Mouse (Mus musculus) adrenal gland (tissue): ENCODE measurements around the gene Efcab12.
"Not testable (repeated sequence)": the region's sequence is repeated elsewhere in the genome, so short reads cannot be mapped to it uniquely, and the experiment has no call there.

Source experiments
- intact Hi-C: fragments of 180-260 bp; cut with DNase I; formaldehyde crosslinking; loops from one replicate; pipeline ENCODE4 v1.15.1; 2025
- long read RNA-seq, 2 experiments: library from polyadenylated mRNA; unstranded; transcript quantifications; one replicate each; pipeline ENCODE4 v2.0.0; 2020; ENCODE audit warnings: borderline replicate concordance in 1 of 2; ENCODE audit not compliant: insufficient replicate concordance in 1 of 2

The Efcab12 gene
- long read RNA-seq, experiment 1, result 0 reads
- long read RNA-seq, experiment 2, result 0 reads

DNA sequence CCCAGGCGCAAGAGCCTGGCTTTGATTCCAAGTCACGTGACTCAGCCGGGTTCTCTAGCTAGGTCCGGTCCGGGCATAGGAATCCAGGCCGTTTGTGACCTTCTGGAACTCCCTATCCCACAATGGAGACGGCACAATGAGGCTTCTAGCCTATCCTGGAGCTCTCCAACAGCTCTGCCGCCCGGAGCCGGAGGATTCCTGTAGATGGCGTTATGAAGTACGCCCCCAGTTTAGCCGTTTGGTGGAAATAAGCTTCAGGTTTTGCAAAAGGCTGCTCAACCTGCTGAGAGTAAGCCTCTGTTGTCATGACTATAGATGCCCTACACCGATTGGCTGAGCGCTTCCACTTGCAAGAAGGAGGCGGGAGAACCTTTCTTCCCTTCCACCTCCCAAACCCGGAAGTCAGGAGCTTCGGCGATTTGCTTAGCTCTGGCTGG, at the start of gene Efcab12:
TSS of gene Efcab12 (minus strand) at position 252 of the 437 bp plus-strand sequence.
- intact Hi-C loops, result no loop called here

DNA sequence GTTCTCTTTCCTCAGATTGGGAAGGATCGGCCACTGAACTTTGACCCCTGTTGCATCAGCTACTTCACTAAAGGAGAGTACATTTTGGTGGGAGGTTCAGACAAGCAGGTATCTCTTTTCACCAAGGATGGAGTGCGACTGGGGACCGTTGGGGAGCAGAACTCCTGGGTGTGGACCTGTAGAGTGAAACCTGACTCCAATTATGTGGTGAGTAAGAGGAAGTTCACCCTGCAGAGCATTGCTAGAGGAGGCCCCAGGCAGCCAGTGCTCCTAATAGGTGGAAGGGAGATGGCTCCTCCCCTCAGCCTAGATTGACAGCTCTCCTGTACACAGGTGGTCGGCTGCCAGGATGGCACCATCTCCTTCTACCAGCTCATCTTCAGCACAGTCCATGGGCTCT, 48.7 kb upstream of the Efcab12 start:
- intact Hi-C loops, result no loop called here

DNA sequence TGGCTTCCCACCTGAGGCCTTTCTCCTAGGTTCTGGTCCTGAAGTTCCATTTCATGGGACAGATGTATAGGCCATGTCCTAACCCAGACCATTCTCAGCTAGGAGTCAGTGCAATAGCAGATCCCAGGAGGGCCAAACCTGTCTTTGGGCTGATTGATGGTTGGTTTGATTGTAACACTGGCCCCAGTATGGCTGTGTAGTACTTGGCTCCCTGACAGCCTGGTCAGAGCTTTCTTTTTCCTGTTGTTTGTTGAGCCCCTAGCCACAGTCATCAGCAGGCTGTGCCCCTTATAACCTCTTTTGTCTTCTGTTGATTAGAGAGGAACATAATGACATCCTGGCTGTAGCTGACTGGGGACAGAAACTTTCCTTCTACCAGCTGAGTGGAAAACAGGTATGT, 45.8 kb upstream of the Efcab12 start:
- intact Hi-C loops, result no loop called here

DNA sequence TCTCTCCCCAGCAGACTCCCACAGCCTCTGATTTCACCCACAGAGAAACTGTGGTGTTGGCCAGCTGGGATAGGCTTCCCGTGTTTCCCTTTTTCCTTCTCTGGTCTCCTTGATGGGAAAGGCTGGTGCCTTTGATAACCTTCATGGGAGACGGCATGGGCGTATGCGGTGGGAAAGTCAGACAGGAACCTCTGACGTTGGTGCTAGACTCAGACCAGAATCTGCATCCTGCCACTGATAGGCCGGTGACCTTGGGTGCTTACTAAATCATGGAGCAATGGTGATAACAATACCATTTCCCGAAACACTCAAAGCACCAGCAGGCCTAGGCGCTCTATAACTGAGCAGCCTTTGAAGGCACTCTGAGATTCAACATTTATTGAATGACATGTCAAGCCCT, 42.5 kb upstream of the Efcab12 start:
- intact Hi-C loops, result no loop called here

DNA sequence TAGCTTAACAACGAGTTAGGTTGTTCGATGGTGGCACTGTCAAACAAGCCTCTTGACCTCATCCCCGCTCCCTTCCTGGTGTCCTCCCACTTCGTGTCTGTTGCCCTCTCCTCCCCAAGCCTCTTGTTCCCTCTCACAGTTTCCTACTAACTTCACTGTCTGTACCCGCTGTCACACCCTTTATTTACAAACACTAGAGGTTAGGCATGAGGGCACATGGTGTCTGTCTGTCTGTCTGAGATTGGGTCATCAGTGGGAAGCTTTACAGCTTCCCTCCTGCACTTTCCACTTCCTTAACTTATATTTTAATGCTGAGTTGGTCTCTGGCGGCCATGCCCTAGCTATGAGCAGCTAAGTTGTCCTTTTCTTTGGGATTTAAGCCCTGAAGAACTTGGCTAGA, 41.5 kb upstream of the Efcab12 start:
- intact Hi-C loops, result no loop called here

DNA sequence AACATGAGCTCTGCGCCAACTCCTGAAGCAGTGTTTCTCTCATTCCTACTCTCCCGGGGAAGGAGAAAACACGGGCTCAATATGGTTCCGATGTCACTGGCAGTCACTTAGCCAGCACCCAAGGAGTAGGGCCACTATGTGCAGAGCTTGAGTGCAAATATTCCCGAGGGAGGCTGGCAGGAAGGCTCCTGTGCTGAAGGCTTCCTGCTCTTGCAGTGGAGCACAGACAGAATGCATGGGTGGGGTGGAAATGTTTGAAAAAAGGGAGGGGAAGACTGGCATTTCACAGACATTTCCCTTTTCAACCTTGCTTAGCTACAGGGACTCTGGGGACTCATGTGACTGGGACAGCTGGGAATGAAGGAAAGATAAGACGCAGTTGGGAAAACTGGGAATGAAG, 40.5 kb upstream of the Efcab12 start:
- intact Hi-C loops, result no loop called here

DNA sequence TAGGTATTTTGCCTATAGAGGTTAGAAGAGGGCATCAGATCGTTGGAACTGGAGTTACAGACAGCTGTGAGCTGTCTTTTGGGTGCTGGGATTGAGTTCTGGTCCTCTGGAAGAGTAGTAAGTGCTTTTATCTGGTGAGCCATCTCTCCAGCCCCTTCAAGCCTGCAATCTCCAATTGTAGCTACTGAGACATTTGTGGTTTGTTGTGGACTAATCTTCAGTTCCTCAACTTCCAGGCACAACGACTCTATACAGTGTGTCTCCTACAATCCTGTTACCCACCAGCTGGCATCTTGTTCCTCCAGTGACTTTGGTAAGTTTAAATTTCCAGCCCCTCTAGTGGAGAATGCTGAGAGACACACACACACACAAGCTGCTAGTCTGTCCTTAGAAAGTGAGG, 39.0 kb upstream of the Efcab12 start:
- intact Hi-C loops, result no loop called here

DNA sequence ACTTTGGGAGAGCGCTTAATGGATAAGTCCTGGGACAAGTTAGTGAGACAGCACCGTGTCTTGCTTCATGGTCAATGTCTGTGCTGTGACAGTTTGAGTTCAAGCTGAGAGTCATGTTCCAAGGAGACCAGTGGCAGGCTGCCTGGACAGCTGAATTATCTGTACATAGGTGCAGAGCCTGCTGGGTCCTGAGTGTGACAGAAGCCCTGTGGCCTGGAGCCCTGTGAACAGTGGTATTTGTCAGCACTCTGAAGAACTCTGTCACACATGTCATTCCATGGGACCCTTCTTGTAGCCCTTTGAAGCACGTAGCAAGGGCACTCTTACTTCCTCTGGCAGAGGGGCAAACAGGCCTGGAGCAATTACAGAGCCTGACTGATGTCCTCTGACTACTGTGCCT, 33.1 kb upstream of the Efcab12 start:
- intact Hi-C loops, result not testable (repeated sequence)

GRCm38 (mm10) chr6:115867157-115867556, 28.9 kb upstream of the Efcab12 start:
- intact Hi-C loops, result not testable (repeated sequence)

- intact Hi-C loops, result no loop called here
Measured at GRCm38 (mm10) chr6:115865246-115865645, 27.0 kb upstream of the Efcab12 start.

DNA sequence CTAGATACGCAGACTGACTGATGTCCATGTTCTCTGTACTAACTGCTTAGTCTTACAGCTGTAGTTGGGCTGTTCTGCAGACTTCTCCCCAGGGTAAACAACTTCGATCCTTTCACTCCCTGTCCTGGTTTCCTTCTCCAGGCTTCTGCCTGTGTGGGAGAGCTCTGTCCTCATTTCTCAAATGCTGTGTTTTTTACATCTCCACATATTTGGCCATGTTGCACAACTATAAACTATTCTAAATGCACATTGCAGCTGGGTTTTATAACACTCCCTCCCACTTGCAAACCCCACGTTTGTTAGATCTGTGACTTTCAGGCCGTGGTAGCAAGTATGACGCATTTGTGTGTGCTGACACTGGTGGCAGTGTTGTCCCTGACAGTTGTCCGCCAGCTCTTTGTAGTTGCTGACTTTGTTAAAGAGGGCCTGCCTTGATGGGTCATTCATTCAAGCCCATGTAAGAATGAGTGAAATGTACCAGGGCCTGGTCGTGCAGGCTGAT, 25.2 kb upstream of the Efcab12 start:
- intact Hi-C loops, result no loop called here

- intact Hi-C loops, result no loop called here
Measured at GRCm38 (mm10) chr6:115860027-115860556, 21.9 kb upstream of the Efcab12 start.

DNA sequence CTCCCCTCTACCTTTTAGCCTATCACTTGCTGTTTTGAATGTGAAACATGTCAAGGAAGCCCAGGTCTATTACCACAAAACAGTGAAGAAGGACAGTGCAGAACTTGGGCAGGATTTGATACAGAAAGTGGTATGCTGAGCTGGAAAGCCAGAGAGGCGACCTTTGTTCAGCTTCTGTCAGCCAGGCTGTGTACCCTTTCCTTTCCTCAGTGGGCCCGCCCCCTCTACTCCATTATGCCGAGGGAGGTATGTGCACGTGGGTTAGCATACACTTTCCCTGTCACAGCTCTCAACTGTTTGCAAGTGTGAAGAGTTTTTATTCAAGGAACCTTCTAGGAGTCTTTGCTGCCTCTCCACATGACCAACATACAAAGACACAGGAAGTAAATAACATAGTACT, 21.0 kb upstream of the Efcab12 start:
- intact Hi-C loops, result no loop called here

- intact Hi-C loops, result no loop called here
Measured at GRCm38 (mm10) chr6:115856361-115856745, 18.1 kb upstream of the Efcab12 start.

DNA sequence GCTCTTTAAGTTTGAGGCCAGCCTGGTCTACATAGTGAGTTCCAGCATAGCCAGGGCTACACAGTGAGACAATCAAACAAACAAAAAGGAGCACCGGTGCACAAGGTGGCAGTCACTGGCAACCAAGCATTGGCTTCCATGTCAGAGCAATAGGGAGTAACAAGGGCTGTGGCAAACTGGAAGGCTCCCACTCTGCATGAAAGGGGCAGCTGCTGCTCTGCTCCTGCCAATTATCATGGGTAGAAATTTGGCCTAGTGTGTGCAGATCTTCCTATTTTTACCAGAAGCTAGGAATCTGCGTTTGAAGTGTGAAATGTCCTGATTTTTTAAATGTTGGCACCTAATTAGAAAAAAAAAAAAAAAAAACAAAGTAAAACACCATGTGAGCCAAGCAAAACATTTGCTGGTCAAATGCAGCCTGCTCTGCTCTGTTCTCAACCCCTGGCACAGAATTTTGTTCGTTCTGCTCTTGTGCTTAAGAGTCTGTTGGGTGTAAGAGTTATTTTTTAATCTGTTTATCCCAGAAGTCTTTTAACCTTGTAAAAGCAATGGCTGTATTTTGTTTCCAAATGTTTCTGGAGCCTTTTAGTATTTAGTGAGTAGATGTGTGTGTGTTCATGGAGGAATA, 17.6 kb upstream of the Efcab12 start:
- intact Hi-C loops, result no loop called here

- intact Hi-C loops, result no loop called here
Measured at GRCm38 (mm10) chr6:115854432-115854831, 16.2 kb upstream of the Efcab12 start.

- intact Hi-C loops, result no loop called here
Measured at GRCm38 (mm10) chr6:115853985-115854384, 15.8 kb upstream of the Efcab12 start.

GRCm38 (mm10) chr6:115853091-115853813, 15.0 kb upstream of the Efcab12 start, which contains the start of the genes Mbd4 and Ift122:
Mbd4 (minus strand) TSS chr6:115853371.
Ift122 (plus strand) TSS chr6:115853470.
- intact Hi-C loops, result no loop called here

- intact Hi-C loops, result no loop called here
Measured at GRCm38 (mm10) chr6:115852446-115853090, 14.4 kb upstream of the Efcab12 start.

GRCm38 (mm10) chr6:115848598-115849304, 10.5 kb upstream of the Efcab12 start:
- intact Hi-C loops, result loop anchor here (10.0 kb wide), 1 partner anchor 286 kb away; no protein-coding TSS in a partner anchor
